Mouse (Mus musculus): ENCODE data around the gene Cenpt. TPM values are rescaled to one million over a fixed set of nuclear protein-coding genes. Genes with fewer than 3 reads are reported as not detected.

Cenpt gene
- polyA plus RNA-seq, 1 experiment from 2014 or later = 46.9 TPM

DNA sequence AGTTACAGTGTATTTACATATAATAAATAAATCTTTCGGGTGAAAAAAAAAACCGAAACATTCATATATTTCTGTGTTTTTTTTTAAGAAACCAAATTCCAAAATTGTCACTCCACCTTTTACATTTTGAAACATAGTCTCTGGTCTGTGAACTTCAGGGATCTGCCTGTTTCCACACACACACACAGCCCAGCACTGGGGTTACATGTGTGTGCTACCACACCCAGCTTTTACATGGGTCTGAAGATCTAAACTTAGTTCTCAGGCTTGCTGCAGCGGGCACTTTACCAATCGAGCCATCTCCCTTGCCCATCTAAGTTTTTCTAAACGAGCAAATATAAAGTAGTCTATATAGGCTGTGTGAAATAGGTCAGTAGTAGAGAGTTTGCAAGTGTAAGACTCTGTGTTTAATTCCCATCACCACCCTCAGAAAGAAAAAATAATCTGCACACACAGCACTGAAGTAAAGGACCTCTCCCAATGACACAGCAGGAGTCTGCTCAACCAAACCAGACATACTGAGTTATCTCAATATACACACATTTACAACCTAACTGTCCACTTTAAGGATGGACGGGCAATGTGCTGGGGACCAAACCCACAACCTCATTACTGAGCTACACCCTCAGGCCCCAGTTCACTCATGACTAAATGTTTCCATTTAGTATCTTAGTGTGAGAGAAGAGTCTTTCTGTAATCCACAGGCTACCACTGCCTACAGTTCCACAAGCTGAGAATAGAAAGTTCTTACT, 51.7 kb downstream of the Cenpt start:
- Histone ChIP-seq H3K36me3 (peaks cover 17% of the 10 kb centered on the region; the same call in 1 of the 2 replicates), H3K4me1 (peaks cover 25% of the 10 kb centered on the region), H3K27ac (replicated peaks) (no peak overlapping the region), H3K27me3 (no peaks in the 10 kb centered on the region), H3K9ac (no peak overlapping the region), H3K4me3 (replicated peaks) (no peak overlapping the region), H3K4me2 (replicated peaks) (no peak overlapping the region), H3K9me3 (replicated peaks) (no peaks in the 10 kb centered on the region)
- 86% methylated on average over 6 of the region's 6 CpGs for WGBS
- ATAC-seq (ENCODE audit: insufficient number of reproducible peaks, low FRiP score, low TSS enrichment, low read depth) = no peak

DNA sequence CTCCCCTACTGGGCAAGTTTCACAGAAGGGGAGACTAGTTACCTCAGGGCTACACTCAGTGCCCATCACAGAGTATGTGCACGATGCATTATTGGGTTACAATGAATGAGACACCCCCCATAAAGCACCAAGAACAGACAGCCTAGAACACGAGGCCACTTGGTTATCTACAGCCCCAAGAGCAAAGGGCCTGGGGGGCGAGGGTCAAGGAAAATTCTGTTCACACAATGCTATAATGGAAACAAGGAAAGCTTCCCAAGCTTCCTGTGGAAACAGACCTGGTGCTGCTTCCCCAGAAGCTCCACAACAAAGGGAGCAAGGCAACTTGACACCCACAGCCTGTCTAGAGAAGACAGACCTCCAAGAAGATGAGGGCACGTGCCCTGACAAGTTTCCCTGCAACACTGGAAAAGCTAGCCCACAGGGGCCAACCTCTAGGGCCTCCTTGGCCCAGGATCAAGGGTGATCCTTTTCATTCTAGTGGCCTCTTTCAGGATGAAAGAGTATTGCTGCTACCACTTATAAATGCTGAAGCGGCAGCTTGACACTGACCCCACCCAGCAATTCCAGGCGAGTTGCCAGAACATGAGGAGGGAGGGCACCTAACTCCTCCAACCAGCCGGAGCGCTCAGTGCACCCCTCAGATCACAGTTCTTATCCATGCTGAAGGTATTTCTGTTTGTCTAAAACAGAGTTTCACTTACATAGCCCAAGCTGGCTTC, 53.8 kb downstream of the Cenpt start:
- H3K4me2 ChIP-seq (replicated peaks) = 0 out of 2 replicates have a peak overlapping the region, but pooled peaks have one; percentile 17
- H3K27me3 ChIP-seq = no peaks in the 10 kb centered on the region
- WGBS = 38% methylated on average over 8 of the region's 8 CpGs
- no peak overlapping the region for H3K4me3 ChIP-seq (replicated peaks)
- H3K9me3 ChIP-seq (replicated peaks) = no peaks in the 10 kb centered on the region
- 0 out of 2 replicates have a peak, but pooled peaks cover 4% of the 10 kb centered on the region for H3K36me3 ChIP-seq
- ATAC-seq (ENCODE audit: insufficient number of reproducible peaks, low FRiP score, low TSS enrichment, low read depth) = peak; percentile 83
- H3K4me1 ChIP-seq = peaks cover 29% of the 10 kb centered on the region
- no peak overlapping the region for H3K9ac ChIP-seq
- peak overlapping the region; percentile 81 for H3K27ac ChIP-seq (replicated peaks)

DNA sequence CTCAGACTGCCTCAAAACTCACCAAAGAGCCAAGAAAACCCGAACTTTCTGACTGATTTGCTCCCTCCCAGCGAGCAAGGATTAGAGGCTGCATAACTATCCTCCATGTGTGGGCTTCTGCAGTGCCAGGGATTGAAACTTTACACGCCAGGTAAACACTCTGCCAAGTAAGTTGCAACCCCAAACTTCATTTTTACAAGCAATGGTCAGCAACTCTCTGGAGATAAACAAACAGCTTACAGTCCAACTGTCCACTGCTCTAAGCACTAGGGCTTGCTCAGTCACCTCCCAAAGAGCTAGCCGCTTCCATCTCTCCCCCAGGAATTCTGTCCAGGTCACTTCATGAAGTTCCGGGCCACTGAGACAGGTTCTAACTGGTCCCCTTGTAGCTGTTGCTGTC, 54.7 kb downstream of the Cenpt start:
- Histone ChIP-seq H3K4me3 (replicated peaks) (no peak overlapping the region), H3K4me2 (replicated peaks) (no peak overlapping the region), H3K27ac (replicated peaks) (peak overlapping the region; percentile 81), H3K9me3 (replicated peaks) (no peaks in the 10 kb centered on the region), H3K27me3 (no peaks in the 10 kb centered on the region), H3K36me3 (0 out of 2 replicates have a peak, but pooled peaks cover 4% of the 10 kb centered on the region), H3K9ac (no peak overlapping the region), H3K4me1 (peaks cover 32% of the 10 kb centered on the region)
- WGBS = 71% methylated on average over 5 of the region's 5 CpGs
- no peak for ATAC-seq (ENCODE audit: insufficient number of reproducible peaks, low FRiP score, low TSS enrichment, low read depth)

DNA sequence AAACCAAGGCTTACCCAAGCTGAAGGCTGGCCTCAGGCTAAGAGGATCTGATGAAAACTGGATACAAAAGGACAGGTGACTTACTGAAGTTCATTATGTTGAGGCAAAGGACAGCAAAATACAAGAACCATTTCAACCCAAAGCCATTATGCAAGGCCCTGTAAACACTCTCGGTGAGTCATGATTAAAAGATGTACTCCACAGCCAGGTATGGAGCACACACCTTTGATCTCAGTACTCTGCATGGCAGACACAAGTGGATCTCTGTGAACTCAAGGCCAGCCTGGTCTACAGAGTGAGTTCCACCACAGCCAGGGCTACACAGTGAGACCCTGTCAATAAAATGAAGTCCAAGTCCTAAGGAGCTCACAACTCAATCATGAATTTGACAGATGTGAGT, 57.3 kb downstream of the Cenpt start:
- 75% methylated on average over 1 of the region's 1 CpGs for WGBS
- no peaks in the 10 kb centered on the region for H3K36me3 ChIP-seq
- no peaks in the 10 kb centered on the region for H3K27me3 ChIP-seq
- no peak overlapping the region for H3K27ac ChIP-seq (replicated peaks)
- no peak for ATAC-seq (ENCODE audit: insufficient number of reproducible peaks, low FRiP score, low TSS enrichment, low read depth)
- H3K4me2 ChIP-seq (replicated peaks) = no peak overlapping the region
- no peak overlapping the region for H3K4me3 ChIP-seq (replicated peaks)
- H3K9me3 ChIP-seq (replicated peaks) = no peaks in the 10 kb centered on the region
- peaks cover 34% of the 10 kb centered on the region for H3K4me1 ChIP-seq
- H3K9ac ChIP-seq = no peak overlapping the region

Other genes starting within 250 kb of the Cenpt start
- 21.6 and 24.9 TPM in 2 replicates for gene Ripor1, start 248.0 kb downstream of the Cenpt start, polyA plus RNA-seq (2015; fragmentation: Nextera tagmentation; extraction: Ambion mirVana)
- 118 and 122 TPM in 2 replicates for gene Ctcf, start 216.7 kb downstream of the Cenpt start, polyA plus RNA-seq (2015; fragmentation: Nextera tagmentation; extraction: Ambion mirVana)
- gene Agrp, start 215.9 kb downstream of the Cenpt start, polyA plus RNA-seq (2015; fragmentation: Nextera tagmentation; extraction: Ambion mirVana) = 1.7 and 2.3 TPM in 2 replicates
- 0.77 and 1.0 TPM in 2 replicates for gene Carmil2, start 167.0 kb downstream of the Cenpt start, polyA plus RNA-seq (2015; fragmentation: Nextera tagmentation; extraction: Ambion mirVana)
- 65.0 and 73.3 TPM in 2 replicates for gene Acd, start 152.2 kb downstream of the Cenpt start, polyA plus RNA-seq (2015; fragmentation: Nextera tagmentation; extraction: Ambion mirVana)
- 17.5 and 20.4 TPM in 2 replicates for gene Pard6a, start 152.1 kb downstream of the Cenpt start, polyA plus RNA-seq (2015; fragmentation: Nextera tagmentation; extraction: Ambion mirVana)
- 0.20 and 0.37 TPM in 2 replicates for gene 4933405L10Rik, start 145.6 kb downstream of the Cenpt start, polyA plus RNA-seq (2015; fragmentation: Nextera tagmentation; extraction: Ambion mirVana)
- 25.7 and 33.4 TPM in 2 replicates for gene Enkd1, start 145.1 kb downstream of the Cenpt start, polyA plus RNA-seq (2015; fragmentation: Nextera tagmentation; extraction: Ambion mirVana)
- 21.9 and 23.1 TPM in 2 replicates for gene Gfod2, start 94.6 kb downstream of the Cenpt start, polyA plus RNA-seq (2015; fragmentation: Nextera tagmentation; extraction: Ambion mirVana)
- 12.5 and 12.9 TPM in 2 replicates for gene Ranbp10, start 25.9 kb downstream of the Cenpt start, polyA plus RNA-seq (2015; fragmentation: Nextera tagmentation; extraction: Ambion mirVana)
- 3.5 and 7.2 TPM in 2 replicates for gene Tsnaxip1, start 25.5 kb downstream of the Cenpt start, polyA plus RNA-seq (2015; fragmentation: Nextera tagmentation; extraction: Ambion mirVana)
- gene Thap11, start 1.9 kb upstream of the Cenpt start, polyA plus RNA-seq (2015; fragmentation: Nextera tagmentation; extraction: Ambion mirVana) = 73.2 and 75.8 TPM in 2 replicates
- gene Nutf2, start 7.3 kb upstream of the Cenpt start, polyA plus RNA-seq (2015; fragmentation: Nextera tagmentation; extraction: Ambion mirVana) = 150 and 188 TPM in 2 replicates
- 48.9 and 56.3 TPM in 2 replicates for gene Edc4, start 27.6 kb upstream of the Cenpt start, polyA plus RNA-seq (2015; fragmentation: Nextera tagmentation; extraction: Ambion mirVana)
- 1.7 and 1.8 TPM in 2 replicates for gene Nrn1l, start 40.3 kb upstream of the Cenpt start, polyA plus RNA-seq (2015; fragmentation: Nextera tagmentation; extraction: Ambion mirVana)
- gene Pskh1, start 47.2 kb upstream of the Cenpt start, polyA plus RNA-seq (2015; fragmentation: Nextera tagmentation; extraction: Ambion mirVana) = 35.8 and 40.2 TPM in 2 replicates
- gene Ctrl, start 80.6 kb upstream of the Cenpt start, polyA plus RNA-seq (2015; fragmentation: Nextera tagmentation; extraction: Ambion mirVana) = 1.4 TPM in 2 replicates
- gene Psmb10, start 85.2 kb upstream of the Cenpt start, polyA plus RNA-seq (2015; fragmentation: Nextera tagmentation; extraction: Ambion mirVana) = 31.0 and 33.8 TPM in 2 replicates
- 2.8 and 3.3 TPM in 2 replicates for gene Lcat, start 90.1 kb upstream of the Cenpt start, polyA plus RNA-seq (2015; fragmentation: Nextera tagmentation; extraction: Ambion mirVana)
- 57.6 and 60.4 TPM in 2 replicates for gene Slc12a4, start 112.8 kb upstream of the Cenpt start, polyA plus RNA-seq (2015; fragmentation: Nextera tagmentation; extraction: Ambion mirVana)
- gene Dpep3, start 126.2 kb upstream of the Cenpt start, polyA plus RNA-seq (2015; fragmentation: Nextera tagmentation; extraction: Ambion mirVana) = not detected in 2 replicates
- gene Dus2, start 138.1 kb upstream of the Cenpt start, polyA plus RNA-seq (2015; fragmentation: Nextera tagmentation; extraction: Ambion mirVana) = 22.9 and 26.0 TPM in 2 replicates
- gene Dpep2nb, start 152.7 kb upstream of the Cenpt start, polyA plus RNA-seq (2015; fragmentation: Nextera tagmentation; extraction: Ambion mirVana) = 0.16 TPM in 1 of 2 replicates, not detected in the other
- 17.2 and 17.5 TPM in 2 replicates for gene Ddx28, start 158.6 kb upstream of the Cenpt start, polyA plus RNA-seq (2015; fragmentation: Nextera tagmentation; extraction: Ambion mirVana)
- 6.9 and 7.5 TPM in 2 replicates for gene Nfatc3, start 205.6 kb upstream of the Cenpt start, polyA plus RNA-seq (2015; fragmentation: Nextera tagmentation; extraction: Ambion mirVana)

All from embryonic facial prominence, embryonic 15.5 days (tissue).